Mouse (Mus musculus) hindbrain, postnatal 0 days (tissue): Measurements from ENCODE around the gene Gpr25. TPM values are rescaled to one million over a fixed set of nuclear protein-coding genes. Genes with fewer than 3 reads are reported as not detected.

ENCODE experiments used
- ATAC-seq: fragments of 200-750 bp; cut with Nextera tagmentation; 2 replicates; pipeline ENCODE4 v1.8.0; 2017; ENCODE audit warnings: mild to moderate bottlenecking, moderate TSS enrichment, moderate library complexity
- DNase-seq: peaks from one replicate; pipeline ENCODE4 v3.0.0-alpha.2; 2015; ENCODE audit warnings: low spot score
- H3K27ac ChIP-seq: fragments of 300-500 bp; sonication (generic); 2 replicates; pipeline ENCODE4 v1.5.1; 2014; ENCODE audit warnings: mild to moderate bottlenecking
- H3K27me3 ChIP-seq: fragments of 300-500 bp; sonication (generic); 2 replicates; pipeline ENCODE4 v1.6.1; 2014; ENCODE audit warnings: low read length, mixed read lengths; ENCODE audit not compliant: insufficient read depth
- H3K36me3 ChIP-seq: fragments of 300-500 bp; sonication (generic); 2 replicates; pipeline ENCODE4 v1.6.1; 2014; ENCODE audit warnings: low read length, mixed read lengths; ENCODE audit not compliant: insufficient read depth
- H3K4me1 ChIP-seq: fragments of 300-500 bp; sonication (generic); 2 replicates; pipeline ENCODE4 v1.6.1; 2014; ENCODE audit warnings: antibody characterized with exemption, low read length, mixed read lengths; ENCODE audit not compliant: insufficient read depth
- H3K4me2 ChIP-seq: fragments of 300-500 bp; sonication (generic); 2 replicates; pipeline ENCODE4 v1.6.1; 2014; ENCODE audit warnings: low read depth, mild to moderate bottlenecking, low read length, moderate library complexity, mixed read lengths
- H3K4me3 ChIP-seq: fragments of 300-500 bp; sonication (generic); 2 replicates; pipeline ENCODE4 v1.5.1; 2014; ENCODE audit warnings: low read length
- H3K9ac ChIP-seq: fragments of 300-500 bp; sonication (generic); replicated peaks from 2 replicates; pipeline ENCODE4 v1.6.1; 2014; ENCODE audit warnings: mild to moderate bottlenecking, low read length, moderate library complexity, mixed read lengths
- H3K9me3 ChIP-seq: fragments of 300-500 bp; sonication (generic); 2 replicates; pipeline ENCODE4 v1.6.1; 2016; ENCODE audit warnings: low read length, mixed read lengths
- CTCF ChIP-seq: IDR thresholded peaks from 2 replicates; pipeline ENCODE4 v1.5.1; 2016; ENCODE audit warnings: antibody characterized with exemption, control low read depth, low read depth
- WGBS: fragments of 180-500 bp; shearing (Covaris S2); extraction: QIAGEN DNeasy Blood & Tissue Kit; methylation state at CpG from one replicate; pipeline ENCODE4 v1.1.7; 2014; 5-methylcytosine and 5-hydroxymethylcytosine counted together
- polyA plus RNA-seq: library from polyadenylated mRNA; unstranded; fragments of >200 nt; fragmentation: Nextera tagmentation; extraction: Ambion mirVana; gene quantifications from 2 replicates; pipeline ENCODE4 v1.2.1, GENCODE M21; 2015
- total RNA-seq: library from RNA; depleted of rRNA; stranded (reverse); fragments of >200 nt; gene quantifications from 2 replicates; pipeline ENCODE4 v1.2.3, GENCODE M21; 2014

Gene Gpr25
- total and polyA plus RNA-seq, 2 experiments from 2014 or later = 0.78 to 6.2 TPM

- no peak for DNase-seq
- H3K27me3 ChIP-seq = no peaks in the 10 kb centered on the region
- no peaks in the 10 kb centered on the region for H3K9me3 ChIP-seq
- peak overlapping the region; percentile 49 for H3K9ac ChIP-seq
- no peaks in the 10 kb centered on the region for H3K36me3 ChIP-seq
- TF ChIP-seq CTCF = peak; percentile 57; the same call in 1 of the 2 replicates
- peak overlapping the region; percentile 58 for H3K4me3 ChIP-seq
- H3K27ac ChIP-seq = no peak overlapping the region
- H3K4me1 ChIP-seq = peaks cover 9% of the 10 kb centered on the region; the same call in 1 of the 2 replicates
- ATAC-seq = peak; percentile 25
- peak overlapping the region; percentile 67 for H3K4me2 ChIP-seq
- WGBS = 2% methylated on average over 9 of the region's 9 CpGs
Observed at GRCm38 (mm10) chr1:136234595-136235092, 26.0 kb downstream of the Gpr25 start.

GRCm38 (mm10) chr1:136233892-136234594, 26.6 kb downstream of the Gpr25 start, which contains the start of gene Inava:
Gene Inava (minus strand): TSS chr1:136234264.
- Histone ChIP-seq H3K4me3 (peak within 1 kb of the TSS; percentile 58), H3K4me1 (peaks cover 11% of the 10 kb centered on the region; the same call in 1 of the 2 replicates), H3K9me3 (no peaks in the 10 kb centered on the region), H3K27me3 (no peaks in the 10 kb centered on the region), H3K4me2 (peak within 1 kb of the TSS; percentile 67), H3K27ac (no peak within 1 kb of the TSS; the same call in 1 of the 2 replicates), H3K9ac (peak within 1 kb of the TSS; percentile 49), H3K36me3 (no peaks in the 10 kb centered on the region)
- ATAC-seq = peak; percentile 88
- no peak; the same call in 1 of the 2 replicates for TF ChIP-seq CTCF
- peak; percentile 72 for DNase-seq
- WGBS = under 1% methylated on average over 48 of the region's 51 CpGs

GRCm38 (mm10) chr1:136232986-136233790, 27.5 kb downstream of the Gpr25 start:
- peak overlapping the region; percentile 49; the same call in 1 of the 2 replicates for H3K9ac ChIP-seq
- WGBS = 3% methylated on average over 23 of the region's 23 CpGs
- no peaks in the 10 kb centered on the region for H3K9me3 ChIP-seq
- peaks cover 19% of the 10 kb centered on the region; the same call in 1 of the 2 replicates for H3K4me1 ChIP-seq
- TF ChIP-seq CTCF = no peak
- DNase-seq (no peak), ATAC-seq (no peak)
- no peaks in the 10 kb centered on the region for H3K36me3 ChIP-seq
- peak overlapping the region; percentile 67 for H3K4me2 ChIP-seq
- no peaks in the 10 kb centered on the region for H3K27me3 ChIP-seq
- peak overlapping the region; percentile 58 for H3K4me3 ChIP-seq
- H3K27ac ChIP-seq = no peak overlapping the region

- peak overlapping the region; percentile 67 for H3K4me2 ChIP-seq
- H3K4me3 ChIP-seq = peak overlapping the region; percentile 58
- no peak overlapping the region for H3K9ac ChIP-seq
- H3K4me1 ChIP-seq = peaks cover 25% of the 10 kb centered on the region; the same call in 1 of the 2 replicates
- WGBS = 5% methylated on average over 9 of the region's 9 CpGs
- no peak for ATAC-seq
- no peaks in the 10 kb centered on the region for H3K36me3 ChIP-seq
- DNase-seq = no peak
- no peaks in the 10 kb centered on the region for H3K27me3 ChIP-seq
- H3K9me3 ChIP-seq = no peaks in the 10 kb centered on the region
- no peak for TF ChIP-seq CTCF
- no peak overlapping the region for H3K27ac ChIP-seq
Observed at GRCm38 (mm10) chr1:136232285-136232926, 28.3 kb downstream of the Gpr25 start.

GRCm38 (mm10) chr1:136231596-136231995, 29.1 kb downstream of the Gpr25 start:
- Histone ChIP-seq H3K9ac (no peak overlapping the region), H3K36me3 (no peaks in the 10 kb centered on the region), H3K4me1 (peaks cover 25% of the 10 kb centered on the region; the same call in 1 of the 2 replicates), H3K9me3 (no peaks in the 10 kb centered on the region), H3K27me3 (no peaks in the 10 kb centered on the region), H3K4me2 (peak overlapping the region; percentile 67), H3K4me3 (no peak overlapping the region), H3K27ac (no peak overlapping the region)
- no peak for ATAC-seq
- 13% methylated on average over 6 of the region's 6 CpGs for WGBS
- DNase-seq = no peak
- no peak for TF ChIP-seq CTCF

GRCm38 (mm10) chr1:136230201-136230600, 30.5 kb downstream of the Gpr25 start:
- Histone ChIP-seq H3K27me3 (no peaks in the 10 kb centered on the region), H3K9ac (no peak overlapping the region), H3K4me1 (peaks cover 31% of the 10 kb centered on the region; the same call in 1 of the 2 replicates), H3K4me2 (peak overlapping the region; percentile 16; the same call in 1 of the 2 replicates), H3K9me3 (no peaks in the 10 kb centered on the region), H3K27ac (no peak overlapping the region), H3K36me3 (no peaks in the 10 kb centered on the region), H3K4me3 (no peak overlapping the region)
- ATAC-seq (no peak), DNase-seq (no peak)
- 56% methylated on average over 11 of the region's 11 CpGs for WGBS
- TF ChIP-seq CTCF = no peak
